Comparison of ENCODE assay signal across 8 mouse cellular contexts in the genomic region with DNA sequence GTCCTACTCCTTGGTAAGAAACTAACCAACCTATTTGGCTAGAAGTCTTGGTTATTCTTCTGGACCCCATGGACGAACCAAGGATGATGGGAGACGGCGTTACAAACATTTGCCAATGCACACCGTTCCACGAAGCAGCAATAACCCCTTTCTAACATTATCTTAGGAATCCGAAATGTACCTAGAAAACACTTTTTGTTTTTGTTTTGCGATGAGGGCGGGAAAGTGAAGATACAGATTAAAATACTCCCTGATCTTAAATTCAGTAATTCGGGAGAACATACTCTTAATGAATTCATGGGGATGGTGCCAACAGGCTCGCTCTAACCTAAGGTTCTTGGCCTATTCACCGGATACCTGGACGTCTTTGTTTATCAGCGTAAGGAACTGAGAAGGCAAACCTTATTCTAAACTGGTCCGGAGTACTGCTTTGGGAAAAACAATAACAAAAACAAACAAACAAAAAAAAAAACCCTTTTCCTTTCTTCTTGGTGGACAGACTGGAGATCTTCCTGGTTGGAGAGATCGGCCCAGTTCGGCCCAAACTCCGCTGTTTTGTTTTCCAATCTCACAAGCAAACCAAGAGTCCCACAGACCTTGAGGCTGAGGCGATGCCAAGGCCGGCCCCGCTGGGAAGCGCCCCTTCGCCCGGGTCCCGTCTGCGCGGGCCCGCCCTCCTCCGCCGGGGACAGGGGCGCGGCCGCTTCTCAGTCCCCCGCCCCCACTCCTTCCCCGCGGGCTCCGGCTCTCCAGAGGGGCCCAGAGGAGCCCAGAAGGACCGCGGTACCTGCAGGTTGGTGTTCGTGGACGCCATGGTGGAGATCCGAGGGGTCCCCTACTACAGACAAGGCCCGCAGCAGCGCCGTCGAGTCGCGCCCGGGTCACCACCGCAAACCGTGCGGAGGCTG. TPM values are rescaled to one million over a fixed set of nuclear protein-coding genes. Genes with fewer than 3 reads are reported as not detected.
A peak's percentile ranks its signal among the peaks of the same experiment; 100 is the strongest.
DNase-seq lines count a peak whose midpoint lies in the region; ATAC-seq and TF ChIP-seq lines count a peak whose summit lies in the region.

No protein-coding gene starts in this region.

- peak overlapping the region; percentile 93 for H3K27ac ChIP-seq in embryonic facial prominence, embryonic 14.5 days (replicated peaks; ENCODE audit: low read depth, low read length)
- H3K27ac ChIP-seq in limb, embryonic 14.5 days (replicated peaks; ENCODE audit: low read depth, low read length) = peak overlapping the region; percentile 93
- H3K27ac ChIP-seq in midbrain, embryonic 15.5 days = peak overlapping the region; percentile 90

- peak overlapping the region; percentile 92 for H3K9ac ChIP-seq in embryonic facial prominence, embryonic 14.5 days (ENCODE audit: low read depth, low read length)
- H3K9ac ChIP-seq in limb, embryonic 14.5 days (ENCODE audit: low read depth, low read length, severe bottlenecking) = peak overlapping the region; percentile 97
- H3K9ac ChIP-seq in midbrain, embryonic 15.5 days = peak overlapping the region; percentile 98

- no peak for TF ChIP-seq CTCF in G1E (IDR thresholded peaks at IDR 0.05; ENCODE audit: low read depth, low read length)

- peak overlapping the region; percentile 69 for H3K4me2 ChIP-seq in embryonic facial prominence, embryonic 14.5 days (ENCODE audit: low read depth, low read length)
- H3K4me2 ChIP-seq in limb, embryonic 14.5 days (replicated peaks; ENCODE audit: low read depth, low read length, severe bottlenecking) = peak overlapping the region; percentile 67
- peak overlapping the region; percentile 59 for H3K4me2 ChIP-seq in midbrain, embryonic 15.5 days

- 0 out of 2 replicates have a peak, but pooled peaks have one; percentile 9 for ATAC-seq in G1E (ENCODE audit: extremely low read depth, insufficient number of reproducible peaks, low FRiP score, poor library complexity, severe bottlenecking)
- peak; percentile 86 for ATAC-seq in embryonic facial prominence, embryonic 14.5 days (ENCODE audit: low read depth)
- ATAC-seq in limb, embryonic 14.5 days (ENCODE audit: low FRiP score, low read depth) = peak; percentile 83
- peak; percentile 93 for ATAC-seq in midbrain, embryonic 15.5 days (replicated peaks)

- H3K4me3 ChIP-seq in G1E (ENCODE audit: low read depth, low read length) = peak overlapping the region; percentile 91
- H3K4me3 ChIP-seq in embryonic facial prominence, embryonic 14.5 days (ENCODE audit: low read depth, low read length) = peak overlapping the region; percentile 88
- H3K4me3 ChIP-seq in limb, embryonic 14.5 days (replicated peaks; ENCODE audit: low read length) = peak overlapping the region; percentile 100
- H3K4me3 ChIP-seq in midbrain, embryonic 15.5 days = peak overlapping the region; percentile 99

- no peaks in the 10 kb centered on the region for H3K9me3 ChIP-seq in G1E (replicated peaks)
- no peaks in the 10 kb centered on the region for H3K9me3 ChIP-seq in embryonic facial prominence, embryonic 14.5 days (ENCODE audit: control insufficient read depth, low read length)
- H3K9me3 ChIP-seq in limb, embryonic 14.5 days (ENCODE audit: control insufficient read depth, low read length) = no peaks in the 10 kb centered on the region
- no peaks in the 10 kb centered on the region for H3K9me3 ChIP-seq in midbrain, embryonic 15.5 days

- 2% methylated on average over 45 of the region's 51 CpGs for WGBS in embryonic facial prominence, embryonic 14.5 days
- WGBS in limb, embryonic 14.5 days = 2% methylated on average over 49 of the region's 51 CpGs
- WGBS in midbrain, embryonic 15.5 days = 3% methylated on average over 51 of the region's 51 CpGs

- DNase-seq in embryo, embryonic 10.5 days (ENCODE audit: low spot score) = peak; percentile 30
- DNase-seq in embryo, embryonic 10 days (ENCODE audit: low spot score) = no peak
- DNase-seq in G1E (ENCODE audit: low spot score) = peak; percentile 65
- no peak for DNase-seq in embryonic facial prominence, embryonic 14.5 days (ENCODE audit: low spot score)
- DNase-seq in heart, postnatal 4 days = peak; percentile 68
- DNase-seq in limb, embryonic 14.5 days (ENCODE audit: low spot score) = peak; percentile 23
- DNase-seq in right cerebral cortex, postnatal 25 days = no peak

- no peak for TF ChIP-seq POLR2A in limb, embryonic 14.5 days (IDR thresholded peaks at IDR 0.05; ENCODE audit: borderline replicate concordance, extremely low read depth, insufficient read depth, insufficient read length)

- peaks cover 20% of the 10 kb centered on the region for H3K36me3 ChIP-seq in G1E (replicated peaks)
- H3K36me3 ChIP-seq in embryonic facial prominence, embryonic 14.5 days (ENCODE audit: control insufficient read depth, insufficient read depth, low read length) = 0 out of 2 replicates have a peak, but pooled peaks cover 5% of the 10 kb centered on the region
- H3K36me3 ChIP-seq in limb, embryonic 14.5 days (ENCODE audit: control insufficient read depth, insufficient read depth, low read length) = 0 out of 2 replicates have a peak, but pooled peaks cover 4% of the 10 kb centered on the region
- no peaks in the 10 kb centered on the region for H3K36me3 ChIP-seq in midbrain, embryonic 15.5 days (replicated peaks)

- no peaks in the 10 kb centered on the region for H3K27me3 ChIP-seq in G1E (ENCODE audit: insufficient read depth, low read length)
- no peaks in the 10 kb centered on the region for H3K27me3 ChIP-seq in embryonic facial prominence, embryonic 14.5 days (replicated peaks; ENCODE audit: control insufficient read depth, insufficient read depth, low read length)
- no peaks in the 10 kb centered on the region for H3K27me3 ChIP-seq in limb, embryonic 14.5 days (ENCODE audit: control insufficient read depth, insufficient read depth, low read length)
- H3K27me3 ChIP-seq in midbrain, embryonic 15.5 days (replicated peaks) = no peaks in the 10 kb centered on the region

- H3K4me1 ChIP-seq in G1E (ENCODE audit: insufficient read depth, low read depth, low read length) = peaks cover 33% of the 10 kb centered on the region
- H3K4me1 ChIP-seq in embryonic facial prominence, embryonic 14.5 days (ENCODE audit: control insufficient read depth, insufficient read depth, low read length) = peaks cover 12% of the 10 kb centered on the region
- H3K4me1 ChIP-seq in limb, embryonic 14.5 days (ENCODE audit: control insufficient read depth, insufficient read depth, low read length) = peaks cover 8% of the 10 kb centered on the region; the same call in 1 of the 2 replicates
- peaks cover 27% of the 10 kb centered on the region for H3K4me1 ChIP-seq in midbrain, embryonic 15.5 days

RNA-seq across cellular contexts. Expression of a gene that starts 0.6 kb away (rescaled TPM):
- 174 and 200 TPM in 2 replicates for total RNA-seq in G1E (2014; fragmentation: Nextera tagmentation)
- total RNA-seq in G1E (2017) = 159 and 219 TPM in 2 replicates
- polyA plus RNA-seq in G1E (2012) = 51.7 and 63.5 TPM in 2 replicates
- polyA plus RNA-seq in embryonic facial prominence, embryonic 14.5 days (2014; fragmentation: Nextera tagmentation; extraction: Ambion mirVana) = 54.9 and 64.5 TPM in 2 replicates
- total RNA-seq in heart, postnatal 4 days (2021) = 10 to 100 TPM; 52.6 to 58.4 TPM
- polyA plus RNA-seq in limb, embryonic 14.5 days (2012; rRNA removed) = 25.1 and 37.4 TPM in 2 replicates
- polyA plus RNA-seq in limb, embryonic 14.5 days (2014; fragmentation: Nextera tagmentation; extraction: Ambion mirVana) = 66.1 and 67.9 TPM in 2 replicates
- 30.2 and 32.1 TPM in 2 replicates for polyA plus RNA-seq in midbrain, embryonic 15.5 days (2015; fragmentation: Nextera tagmentation; extraction: Ambion mirVana)

RNA-seq across cellular contexts. Expression of a gene that starts 36.4 kb away (rescaled TPM):
- total RNA-seq in G1E (2014; fragmentation: Nextera tagmentation) (15.7 and 27.1 TPM in 2 replicates), G1E (2017) (63.9 TPM in 2 replicates)
- 5.9 and 9.3 TPM in 2 replicates for polyA plus RNA-seq in G1E (2012)
- polyA plus RNA-seq in embryonic facial prominence, embryonic 14.5 days (2014; fragmentation: Nextera tagmentation; extraction: Ambion mirVana) = 13.4 and 15.6 TPM in 2 replicates
- 1 to 10 TPM; 7.8 to 9.7 TPM for total RNA-seq in heart, postnatal 4 days (2021)
- 7.2 and 7.9 TPM in 2 replicates for polyA plus RNA-seq in limb, embryonic 14.5 days (2012; rRNA removed)
- polyA plus RNA-seq in limb, embryonic 14.5 days (2014; fragmentation: Nextera tagmentation; extraction: Ambion mirVana) = 16.2 and 17.4 TPM in 2 replicates
- 14.9 and 17.0 TPM in 2 replicates for polyA plus RNA-seq in midbrain, embryonic 15.5 days (2015; fragmentation: Nextera tagmentation; extraction: Ambion mirVana)

Comparison
In these comparisons a context has a peak if more than half of its experiments do, and no peak if none do; other contexts are left out.
1. DNase-seq: peak in embryo, embryonic 10.5 days (single experiment), G1E (single experiment), heart, postnatal 4 days (single experiment) and limb, embryonic 14.5 days (single experiment); none in embryo, embryonic 10 days (single experiment), embryonic facial prominence, embryonic 14.5 days (single experiment) and right cerebral cortex, postnatal 25 days (single experiment).
2. ATAC-seq: peak in every context shown above with its lines; median percentile 93 in midbrain, embryonic 15.5 days; 86 in embryonic facial prominence, embryonic 14.5 days; 83 in limb, embryonic 14.5 days; 9 in G1E.
3. Peak in every context shown above with its lines, with median percentiles within 50 percentile points of each other: H3K4me3 ChIP-seq, H3K27ac ChIP-seq, H3K4me2 ChIP-seq and H3K9ac ChIP-seq.